Mouse (Mus musculus) embryonic fibroblast, embryonic 13.5 days (primary cell): Measurements from ENCODE around the gene Eef1akmt3. TPM values are rescaled to one million over a fixed set of nuclear protein-coding genes. Genes with fewer than 3 reads are reported as not detected.
"Not testable (repeated sequence)": the region's sequence is repeated elsewhere in the genome, so short reads cannot be mapped to it uniquely, and the experiment has no call there.

Source experiments
- H3K27ac ChIP-seq: 2 replicates; pipeline ENCODE4 v1.5.1; 2012; ENCODE audit warnings: low read length, control low read depth, inconsistent platforms; ENCODE audit not compliant: insufficient read depth
- H3K4me1 ChIP-seq: 2 replicates; pipeline ENCODE4 v1.6.1; 2011; ENCODE audit warnings: low read length; ENCODE audit not compliant: control insufficient read depth, insufficient read depth
- H3K4me3 ChIP-seq: 2 replicates; pipeline ENCODE4 v1.5.1; 2011; ENCODE audit warnings: mild to moderate bottlenecking, control low read depth, low read length; ENCODE audit not compliant: insufficient read depth
- CTCF ChIP-seq: IDR thresholded peaks from 2 replicates; pipeline ENCODE4 v1.5.1; 2011; ENCODE audit warnings: mild to moderate bottlenecking, control low read depth, low read length, moderate library complexity, borderline replicate concordance; ENCODE audit not compliant: insufficient read depth
- POLR2A ChIP-seq: IDR thresholded peaks from 2 replicates; pipeline ENCODE4 v1.6.1; 2011; ENCODE audit warnings: low read depth, mild to moderate bottlenecking, control low read depth, low read length, moderate library complexity
- polyA plus RNA-seq: library from polyadenylated mRNA; stranded (reverse); fragments of >200 nt; gene quantifications from 2 replicates; pipeline ENCODE4 v1.2.4, GENCODE M21; 2011; ENCODE audit warnings: low read depth; ENCODE audit not compliant: missing spikeins, insufficient read length

The Eef1akmt3 gene
- polyA plus RNA-seq, 1 experiment = 3.7 TPM

DNA sequence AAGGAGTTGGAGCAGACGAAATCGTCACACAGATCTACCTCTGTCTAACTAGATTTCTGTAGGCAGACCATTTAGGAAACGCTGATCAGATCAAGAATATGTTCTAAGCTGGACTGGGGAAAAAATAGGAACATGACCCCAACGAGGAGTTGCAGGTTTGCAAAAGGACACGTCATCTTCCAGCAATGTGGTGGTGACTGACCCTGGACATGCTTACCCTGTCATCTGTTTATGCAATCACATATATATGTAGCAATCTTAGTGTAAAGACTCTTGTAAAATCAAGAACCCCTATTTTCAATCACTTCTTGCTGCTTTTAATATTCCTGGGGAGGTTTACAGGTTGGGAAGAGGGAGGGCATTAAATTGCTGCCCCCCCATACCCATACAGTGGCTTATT lies 21.2 kb upstream of the Eef1akmt3 start:
- Histone ChIP-seq H3K4me3 (no peak overlapping the region), H3K4me1 (no peaks in the 10 kb centered on the region; the same call in 1 of the 2 replicates), H3K27ac (no peak overlapping the region)
- no peak for TF ChIP-seq CTCF
- no peak for TF ChIP-seq POLR2A

GRCm38 (mm10) chr10:127062101-127062500 lies 20.8 kb upstream of the Eef1akmt3 start:
- not testable (repeated sequence) for H3K4me3 ChIP-seq, H3K27ac ChIP-seq, H3K4me1 ChIP-seq

DNA sequence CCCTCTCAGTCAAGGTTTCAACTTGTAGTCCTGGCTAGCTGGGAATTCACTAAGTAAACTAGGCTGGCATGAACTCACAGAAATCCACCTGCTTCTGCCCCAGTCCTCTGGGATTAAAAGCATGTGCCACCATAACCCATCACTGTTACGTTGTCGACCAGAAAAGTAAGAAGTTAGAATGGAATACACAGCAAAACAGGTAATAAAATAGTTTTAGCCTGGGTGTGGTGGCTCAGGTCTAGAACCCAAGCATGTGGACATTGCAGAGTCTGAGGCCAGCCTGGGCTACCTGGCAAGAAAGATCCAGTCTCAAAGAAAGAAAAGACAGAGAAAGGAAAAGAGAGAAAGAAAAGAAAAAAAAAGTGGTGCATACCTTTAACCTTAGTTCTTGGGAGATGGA lies 20.2 kb upstream of the Eef1akmt3 start:
- Histone ChIP-seq H3K27ac (no peak overlapping the region), H3K4me3 (no peak overlapping the region), H3K4me1 (no peaks in the 10 kb centered on the region; the same call in 1 of the 2 replicates)
- TF ChIP-seq CTCF (no peak), POLR2A (no peak)

DNA sequence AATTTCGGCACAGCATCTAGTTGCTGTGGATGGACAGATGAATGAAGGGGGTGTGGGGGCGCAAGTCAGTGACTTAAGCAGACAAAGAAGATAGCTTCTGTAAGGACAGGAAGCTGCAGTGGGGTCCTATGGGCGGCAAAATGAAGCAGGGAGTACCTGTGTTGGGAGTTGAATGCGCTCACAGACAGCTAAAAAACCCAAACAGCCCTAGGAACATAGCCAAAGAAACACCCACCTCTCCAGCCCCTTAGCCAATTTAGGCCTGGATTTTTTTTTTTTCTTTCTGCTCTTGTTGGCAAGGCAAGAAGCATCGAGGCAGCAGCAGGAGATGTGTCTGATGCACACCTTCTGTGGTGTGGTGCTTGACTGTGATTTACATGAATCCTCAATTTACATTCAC lies 19.8 kb upstream of the Eef1akmt3 start:
- H3K4me1 ChIP-seq = no peaks in the 10 kb centered on the region; the same call in 1 of the 2 replicates
- no peak overlapping the region for H3K27ac ChIP-seq
- no peak for TF ChIP-seq CTCF
- TF ChIP-seq POLR2A = no peak
- H3K4me3 ChIP-seq = no peak overlapping the region

DNA sequence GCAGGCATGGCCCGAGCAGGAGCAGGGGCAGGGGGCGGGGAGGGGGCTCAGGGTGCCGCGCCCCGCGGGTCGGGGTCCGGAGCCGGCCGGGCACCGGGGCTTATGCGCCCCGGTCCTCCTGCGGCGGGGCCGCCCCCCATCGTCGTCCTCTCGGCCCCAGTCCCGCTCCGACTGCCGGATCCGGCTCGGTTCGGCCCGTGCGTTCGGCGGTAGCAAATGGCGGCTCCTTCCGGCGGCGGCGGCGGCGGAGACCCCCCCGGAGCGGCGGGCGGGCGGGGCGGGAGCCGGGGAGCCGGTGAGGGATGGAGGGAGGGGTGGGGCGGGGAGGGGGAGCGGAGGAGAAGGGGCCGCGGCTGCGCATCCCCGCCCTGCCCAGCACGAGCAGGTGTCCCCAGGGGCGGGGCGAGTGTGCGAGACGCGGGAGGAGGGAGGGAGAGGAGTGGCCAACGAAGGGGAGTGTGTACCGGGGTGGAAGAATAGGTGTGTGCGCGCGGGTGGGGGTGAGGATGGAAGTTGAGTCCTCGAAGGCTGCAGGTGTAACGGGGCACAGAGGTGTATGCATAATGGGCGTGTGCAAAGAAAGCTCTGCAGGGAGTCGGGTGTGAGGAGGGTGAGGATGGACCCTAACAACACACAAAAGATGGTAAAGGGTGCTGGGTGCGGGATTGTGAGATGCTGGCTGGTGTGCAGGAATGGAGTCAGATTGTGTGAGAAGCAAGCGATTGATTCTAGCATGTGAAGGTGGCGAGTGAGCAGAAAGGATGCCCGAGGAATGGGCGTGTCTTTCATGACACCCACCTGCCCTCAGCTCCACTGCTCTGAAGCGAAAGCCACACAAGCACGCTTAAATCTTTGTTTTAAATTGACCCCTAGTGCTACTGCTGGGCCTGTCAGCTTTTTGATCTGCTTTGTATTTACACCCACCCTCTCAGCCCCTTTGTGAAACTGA lies 18.9 kb upstream of the Eef1akmt3 start, which contains the start of gene March9:
TSS of gene March9 (minus strand) at position 217 of the 949 bp plus-strand sequence.
- no peak within 1 kb of the TSS for H3K27ac ChIP-seq
- TF ChIP-seq POLR2A = no peak
- H3K4me1 ChIP-seq = no peaks in the 10 kb centered on the region
- peak within 1 kb of the TSS; percentile 25; the same call in 1 of the 2 replicates for H3K4me3 ChIP-seq

GRCm38 (mm10) chr10:127059174-127059967 lies 18.1 kb upstream of the Eef1akmt3 start:
- no peaks in the 10 kb centered on the region for H3K4me1 ChIP-seq
- no peak for TF ChIP-seq POLR2A
- TF ChIP-seq CTCF = no peak
- no peak overlapping the region for H3K27ac ChIP-seq
- peak overlapping the region; percentile 25; the same call in 1 of the 2 replicates for H3K4me3 ChIP-seq

- no peak for TF ChIP-seq POLR2A
- TF ChIP-seq CTCF = no peak
- no peaks in the 10 kb centered on the region for H3K4me1 ChIP-seq
- no peak overlapping the region for H3K4me3 ChIP-seq
- H3K27ac ChIP-seq = no peak overlapping the region
Observed at GRCm38 (mm10) chr10:127058708-127059107, 17.4 kb upstream of the Eef1akmt3 start.

DNA sequence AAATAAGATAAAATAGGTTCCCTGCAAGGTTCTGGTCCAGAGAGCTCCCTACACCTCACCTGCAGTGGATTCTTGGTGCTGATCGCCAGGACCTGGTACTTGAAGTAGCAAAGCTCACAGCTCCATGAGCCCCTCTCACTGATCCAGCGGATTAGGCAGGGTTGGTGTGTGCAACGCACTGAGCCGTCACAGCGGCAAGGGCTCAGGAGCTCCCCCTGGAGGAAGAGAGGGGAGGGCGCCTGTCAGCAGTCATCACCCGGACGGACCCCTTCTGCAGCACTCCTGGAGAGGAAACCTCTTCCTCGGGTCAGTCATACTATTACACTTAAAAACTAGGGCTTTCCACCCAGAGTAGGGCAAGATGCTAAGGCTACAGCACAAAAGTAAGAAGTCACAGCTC lies 16.8 kb upstream of the Eef1akmt3 start:
- H3K4me3 ChIP-seq = no peak overlapping the region
- no peaks in the 10 kb centered on the region for H3K4me1 ChIP-seq
- TF ChIP-seq POLR2A (no peak), CTCF (peak; percentile 98)
- no peak overlapping the region for H3K27ac ChIP-seq

DNA sequence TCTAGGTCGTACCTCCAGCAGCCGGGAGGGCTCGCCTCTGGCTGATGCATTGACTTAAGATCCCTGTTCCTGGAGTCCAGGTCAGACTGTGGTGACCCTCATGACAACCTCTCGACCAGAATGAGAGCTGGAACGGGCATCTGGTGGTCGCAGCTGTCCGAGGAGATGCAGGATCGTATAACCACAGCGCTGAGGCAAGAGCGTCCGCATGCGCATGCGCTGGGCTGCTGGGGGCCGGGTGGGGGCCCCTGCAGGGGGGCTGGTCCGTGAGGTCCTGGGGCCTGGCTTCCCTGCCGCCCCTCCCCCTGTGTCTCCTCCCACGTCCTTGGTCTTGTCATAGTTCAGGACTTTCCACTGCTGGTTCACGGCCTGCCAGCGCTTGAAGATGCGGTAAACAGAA lies 15.2 kb upstream of the Eef1akmt3 start:
- TF ChIP-seq POLR2A = no peak
- TF ChIP-seq CTCF = no peak
- Histone ChIP-seq H3K4me1 (no peaks in the 10 kb centered on the region), H3K27ac (no peak overlapping the region), H3K4me3 (no peak overlapping the region)

DNA sequence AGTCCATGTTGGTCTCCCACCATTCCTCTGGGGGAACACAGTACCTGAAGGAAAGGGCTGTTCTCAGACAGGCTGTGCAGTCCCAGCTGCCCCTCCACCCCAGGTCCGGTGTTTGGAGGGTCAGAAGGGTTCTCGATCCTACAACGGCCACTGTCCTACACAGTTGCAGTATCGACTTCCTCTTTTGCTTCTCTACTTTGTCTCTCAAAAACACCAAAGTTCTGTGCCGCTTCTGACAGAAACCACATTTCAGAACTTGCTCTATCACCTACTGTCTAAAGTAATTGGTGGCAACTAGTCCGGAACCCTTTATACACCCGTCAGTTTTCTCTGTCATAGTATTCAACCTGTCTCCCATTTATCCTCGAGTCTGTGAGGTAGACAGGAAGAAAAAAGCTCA lies 14.1 kb upstream of the Eef1akmt3 start:
- TF ChIP-seq CTCF (no peak), POLR2A (no peak)
- H3K4me1 ChIP-seq = no peaks in the 10 kb centered on the region
- no peak overlapping the region for H3K27ac ChIP-seq
- no peak overlapping the region for H3K4me3 ChIP-seq
